Mouse (Mus musculus) v-Abl transformed pro-B cells (cell line): ENCODE results near the gene Rec114.

ENCODE experiments used
- in situ Hi-C, 2 experiments: fragments of 400-800 bp; cut with MboI; formaldehyde crosslinking; loops; one replicate each; pipeline ENCODE4 v1.15.1; 2025; ENCODE audit not compliant: unreplicated experiment in 2 of 2

Rec114 gene

DNA sequence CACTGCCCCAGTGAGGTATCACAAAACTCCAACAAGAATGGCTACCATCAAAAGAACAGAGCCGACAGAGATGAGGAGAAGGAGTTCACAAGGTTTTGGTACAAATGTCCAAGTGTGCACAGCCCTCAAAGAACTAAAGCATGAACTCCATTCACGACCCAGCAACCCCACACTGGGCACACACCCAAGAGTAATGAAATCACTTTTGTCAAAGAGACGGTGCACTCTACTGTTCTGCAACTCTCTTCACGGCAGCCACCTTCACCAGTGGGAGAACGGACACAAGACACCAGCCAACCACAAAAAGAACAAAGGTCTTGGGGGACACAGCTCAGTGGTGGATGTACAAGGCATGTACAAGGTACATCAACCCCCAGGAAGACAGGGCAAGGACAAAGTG lies 24.3 kb downstream of the Rec114 start:
- in situ Hi-C loops = no loop called here

DNA sequence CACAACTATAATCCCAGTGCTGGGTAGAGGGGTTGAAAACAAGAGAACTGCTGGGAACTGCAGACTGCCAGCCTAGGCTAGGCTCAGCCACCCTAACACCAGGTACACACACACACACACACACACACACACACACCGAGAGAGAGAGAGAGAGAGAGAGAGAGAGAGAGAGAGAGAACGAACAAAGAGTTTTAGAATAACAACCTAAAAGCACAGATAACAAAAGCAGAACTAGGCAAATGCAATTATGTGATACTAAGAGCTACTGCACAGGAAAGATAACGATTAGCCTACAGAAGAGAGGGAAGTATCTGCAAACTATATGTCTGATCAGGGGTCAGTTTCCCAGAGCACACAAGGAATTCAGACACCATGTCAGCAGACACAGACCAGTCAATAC lies 24.8 kb downstream of the Rec114 start:
- in situ Hi-C loops = no loop called here

DNA sequence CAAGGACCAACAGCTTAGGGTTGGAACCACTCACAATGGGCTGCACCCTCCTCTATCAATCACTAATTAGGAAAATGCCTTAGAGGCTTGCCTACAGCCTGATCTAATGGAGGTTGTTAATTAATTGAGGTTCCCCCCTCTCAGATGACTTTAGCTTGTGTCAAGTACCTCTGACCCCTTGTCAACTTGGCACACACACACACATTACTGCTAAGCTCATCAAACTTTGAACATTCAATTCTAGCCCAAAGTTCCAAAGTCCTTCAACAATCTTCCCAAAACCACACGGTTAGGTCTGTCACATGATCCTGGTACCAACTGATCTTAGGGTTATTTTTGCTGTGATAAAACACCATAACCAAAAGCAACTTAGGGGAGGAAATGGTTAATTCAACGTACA lies 26.9 kb downstream of the Rec114 start:
- in situ Hi-C loops = no loop called here

DNA sequence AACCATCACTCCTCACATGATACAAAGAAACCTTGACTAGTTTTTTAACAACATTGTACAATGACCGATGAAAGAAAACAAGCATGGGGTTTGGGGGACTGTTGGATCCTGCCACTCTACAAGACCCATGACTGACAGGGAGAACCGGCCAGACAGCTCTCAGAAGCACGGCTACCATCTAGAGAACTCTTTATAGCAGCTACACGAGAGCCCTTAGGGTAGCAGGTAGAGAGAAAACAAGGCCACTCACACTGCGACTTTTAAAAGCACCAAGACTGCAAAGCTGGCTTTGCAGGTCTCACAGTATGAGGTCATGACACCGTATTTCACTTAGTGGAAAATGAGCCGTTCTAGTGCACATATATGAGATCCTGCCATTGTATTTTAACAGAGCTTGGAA lies 33.1 kb downstream of the Rec114 start:
- in situ Hi-C loops = no loop called here

DNA sequence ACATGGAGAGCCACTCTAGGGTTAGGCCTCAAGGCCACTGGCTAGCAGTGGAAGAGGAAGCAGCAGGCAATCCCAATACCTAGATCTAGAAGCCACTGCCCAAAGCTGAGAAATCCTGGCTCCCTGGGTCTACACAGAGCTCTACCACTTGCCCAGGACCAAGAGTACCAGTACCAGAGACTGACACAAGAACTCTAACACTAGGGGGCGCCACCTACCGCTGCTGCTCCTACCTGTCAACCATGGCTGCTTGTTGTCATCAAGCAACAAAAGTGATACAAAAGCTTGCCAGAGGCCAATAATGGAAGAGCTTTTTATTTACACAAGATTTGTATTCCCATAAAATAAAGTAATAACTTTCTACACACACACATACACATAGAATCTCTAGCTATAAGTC lies 33.8 kb downstream of the Rec114 start:
- in situ Hi-C loops = no loop called here

DNA sequence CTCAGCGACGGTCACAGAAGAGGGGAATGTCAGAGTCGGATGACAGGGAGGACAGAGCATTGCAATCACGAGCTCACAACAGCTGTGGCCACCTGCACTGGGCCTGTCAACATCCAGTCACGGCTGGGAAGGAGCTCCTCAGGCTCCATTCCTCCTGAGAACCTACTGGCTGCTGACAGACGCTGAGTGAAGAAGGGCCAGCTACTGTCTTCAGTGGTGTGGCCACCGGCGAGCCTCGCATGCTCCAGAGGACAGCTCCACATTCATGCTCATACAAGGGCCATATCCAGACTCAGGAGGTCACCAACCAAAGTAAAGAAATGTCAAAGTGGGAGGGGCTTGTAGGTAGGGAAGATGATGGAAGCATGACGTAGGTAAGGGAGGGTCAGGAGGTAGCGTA lies 36.0 kb downstream of the Rec114 start:
- in situ Hi-C loops = no loop called here

DNA sequence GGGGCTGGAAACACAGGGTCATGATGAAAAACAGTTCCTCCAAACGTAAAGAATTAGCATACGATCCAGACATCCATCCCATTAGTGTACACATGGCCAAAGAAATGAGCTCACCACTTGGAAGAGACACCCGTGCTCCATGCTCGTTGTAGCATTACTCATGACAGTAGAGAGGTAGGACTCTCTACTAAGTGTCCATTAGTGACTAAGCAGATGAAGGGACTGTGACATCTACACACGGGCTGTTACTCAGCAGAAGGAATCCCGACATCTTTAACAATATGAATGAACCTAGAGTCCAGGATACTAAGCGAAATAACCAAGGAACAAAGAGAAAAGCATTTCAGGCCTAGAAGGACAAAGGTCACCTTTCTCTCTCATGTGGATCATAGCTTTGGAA lies 37.7 kb downstream of the Rec114 start:
- in situ Hi-C loops = no loop called here

DNA sequence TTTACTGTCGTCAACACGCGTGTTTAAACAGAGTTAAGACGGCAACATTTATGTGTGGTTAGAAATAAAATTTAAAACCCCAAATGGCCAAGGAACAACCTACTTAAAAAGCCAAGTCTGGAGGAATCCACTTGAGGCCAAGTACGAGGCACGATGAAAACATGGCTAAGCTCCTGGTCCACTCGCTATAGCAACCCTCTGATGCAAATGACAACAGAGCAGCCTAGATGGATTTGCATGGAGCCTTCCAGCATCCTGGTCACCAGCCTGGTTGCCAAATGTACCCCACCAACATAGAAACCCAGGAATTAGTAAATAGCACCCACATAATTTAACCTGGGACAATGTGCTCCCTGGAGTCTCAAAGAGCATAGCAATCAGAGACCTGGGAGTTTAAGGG lies 40.0 kb downstream of the Rec114 start:
- in situ Hi-C loops = no loop called here

DNA sequence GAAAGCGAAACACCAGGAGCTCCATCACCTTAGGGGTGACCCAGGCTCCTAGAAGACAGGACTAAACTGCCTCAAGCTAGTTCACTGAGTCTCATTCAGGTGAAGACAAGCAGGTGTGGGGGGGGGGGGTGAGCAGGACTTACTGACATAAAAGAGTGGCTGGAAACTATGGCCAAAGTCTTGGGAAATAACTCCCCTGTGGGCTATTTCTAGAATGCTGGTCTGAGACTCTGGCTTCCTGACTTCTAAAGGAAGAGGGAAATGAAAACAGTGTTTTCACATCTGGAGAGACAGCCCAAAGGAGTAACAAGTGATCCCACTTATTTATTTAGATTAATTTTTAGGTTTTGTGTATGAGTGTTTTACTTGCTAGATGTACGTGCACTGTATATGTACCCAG lies 42.0 kb downstream of the Rec114 start:
- in situ Hi-C loops = no loop called here

DNA sequence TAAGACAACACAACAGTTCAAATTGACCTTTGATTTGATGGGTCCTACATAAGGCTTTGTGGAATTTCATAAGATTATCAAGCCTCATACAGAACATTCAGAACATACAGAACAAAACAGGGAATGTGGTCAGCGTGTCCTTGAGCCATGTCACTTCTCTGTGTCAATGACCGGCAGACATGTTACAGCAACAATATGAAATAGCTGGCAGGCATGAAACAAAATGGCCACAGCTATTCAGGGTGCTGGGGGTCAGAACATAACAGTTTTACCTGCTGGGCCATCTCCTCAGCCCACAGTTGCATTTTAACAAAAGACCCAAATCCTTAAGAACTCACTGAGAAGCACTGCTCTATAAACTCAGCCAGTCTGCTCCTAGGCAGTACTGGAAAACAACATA lies 45.3 kb downstream of the Rec114 start:
- in situ Hi-C loops = loop anchor here in 1 of 2 experiments (25.0 kb wide), 1 partner anchor 1836 kb away; the partner anchor contains the start of genes Cspg4 and Odf3l1

DNA sequence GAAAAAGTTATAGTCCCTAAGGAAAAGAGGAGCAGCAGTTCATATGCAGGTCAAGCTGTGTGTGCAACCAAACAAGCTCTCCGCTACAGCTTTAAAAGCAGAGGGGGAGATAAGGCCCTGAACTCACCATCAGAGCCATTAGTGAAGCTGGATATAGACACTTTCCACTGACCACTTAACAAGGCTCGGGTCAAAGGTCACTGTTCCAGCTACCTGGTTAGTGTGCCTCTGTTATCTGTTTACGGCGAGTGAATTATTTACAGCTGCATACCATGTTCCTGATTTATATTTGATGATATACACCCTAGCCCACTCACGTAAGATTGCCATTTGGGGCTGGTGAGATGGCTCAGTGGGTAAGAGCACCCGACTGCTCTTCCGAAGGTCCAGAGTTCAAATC lies 52.3 kb downstream of the Rec114 start:
- in situ Hi-C loops = loop anchor here in 1 of 2 experiments (25.0 kb wide), 1 partner anchor 1829 kb away; the partner anchor contains the start of genes Cspg4 and Odf3l1

DNA sequence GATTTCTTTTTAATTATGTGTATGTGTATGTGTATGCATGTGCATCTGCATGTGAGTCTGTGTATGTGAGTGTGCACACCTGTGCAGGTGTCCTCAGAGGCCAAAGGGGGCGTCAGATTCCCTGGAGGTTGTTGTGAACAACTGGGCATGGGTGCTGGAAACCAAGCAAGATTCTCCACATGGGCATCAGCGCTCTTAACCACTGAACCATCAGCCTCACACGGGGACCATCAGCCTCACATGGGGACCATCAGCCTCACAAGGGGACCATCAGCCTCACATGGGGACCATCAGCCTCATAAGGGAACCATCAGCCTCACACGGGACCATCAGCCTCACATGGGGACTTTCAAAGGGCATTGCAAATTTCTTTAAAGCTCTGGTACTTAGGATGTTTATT lies 53.1 kb downstream of the Rec114 start:
- in situ Hi-C loops = loop anchor here in 1 of 2 experiments (25.0 kb wide), 1 partner anchor 1828 kb away; the partner anchor contains the start of genes Cspg4 and Odf3l1

DNA sequence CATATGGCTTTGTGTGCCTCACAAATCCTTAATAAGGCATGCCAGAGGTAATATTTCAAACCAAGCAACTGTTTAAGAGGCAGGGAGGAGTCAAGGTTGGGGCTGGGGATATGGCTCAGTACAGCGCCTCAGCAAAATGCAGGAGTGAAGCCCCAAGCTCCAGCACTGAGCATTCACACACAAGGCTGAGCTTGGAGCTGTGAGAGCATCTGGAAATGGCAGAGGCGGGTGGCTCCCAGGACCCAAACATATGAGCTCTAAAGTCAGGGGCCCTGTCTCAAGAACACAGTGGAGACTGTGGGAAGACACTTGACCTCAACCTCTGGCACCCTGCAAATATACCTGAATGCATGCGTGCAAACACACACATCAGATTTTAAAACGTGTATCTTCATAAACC lies 55.7 kb downstream of the Rec114 start:
- in situ Hi-C loops = loop anchor here in 1 of 2 experiments (25.0 kb wide), 1 partner anchor 1826 kb away; the partner anchor contains the start of genes Cspg4 and Odf3l1

DNA sequence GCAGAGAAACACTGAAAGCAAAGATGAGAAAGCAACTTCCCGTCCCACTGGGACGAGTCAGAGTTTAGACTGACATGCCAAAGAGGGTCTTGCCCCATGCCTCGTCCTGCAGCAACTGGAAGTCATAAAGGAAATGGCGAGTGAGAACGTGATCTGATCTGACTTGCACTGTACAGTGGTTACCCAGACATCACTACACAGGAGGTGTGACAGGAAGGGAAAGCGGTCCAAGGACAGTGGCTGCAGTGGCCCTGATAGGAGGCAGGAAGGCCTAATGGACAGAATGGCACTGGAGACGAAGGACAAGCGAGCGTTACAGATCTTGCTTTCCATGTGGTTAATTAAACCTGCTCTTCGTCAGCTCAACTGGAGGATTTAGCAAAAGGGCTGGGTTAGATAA lies 58.5 kb downstream of the Rec114 start:
- in situ Hi-C loops = loop anchor here in 1 of 2 experiments (25.0 kb wide), 1 partner anchor 1823 kb away; the partner anchor contains the start of genes Cspg4 and Odf3l1

DNA sequence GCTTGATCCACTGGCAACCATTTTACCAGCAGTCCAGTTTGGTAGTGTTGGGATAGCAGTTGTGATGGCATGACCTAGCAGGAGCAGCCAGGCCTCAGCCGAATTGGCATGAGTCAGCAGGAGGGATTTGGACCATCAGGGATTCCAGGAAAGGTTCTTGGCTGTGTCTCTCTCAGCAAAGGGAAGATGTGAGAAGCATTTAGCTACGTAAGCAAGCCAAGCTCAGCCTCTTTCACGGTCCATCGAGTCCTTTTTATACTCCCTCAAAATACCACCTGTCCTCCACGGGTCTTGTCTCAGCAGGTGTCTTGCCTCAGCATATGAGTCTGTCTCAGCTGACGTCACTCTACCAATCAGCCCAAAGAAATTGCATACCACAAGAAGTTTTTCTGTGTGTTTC lies 60.4 kb downstream of the Rec114 start:
- in situ Hi-C loops = loop anchor here in 1 of 2 experiments (25.0 kb wide), 1 partner anchor 1821 kb away; the partner anchor contains the start of genes Cspg4 and Odf3l1

DNA sequence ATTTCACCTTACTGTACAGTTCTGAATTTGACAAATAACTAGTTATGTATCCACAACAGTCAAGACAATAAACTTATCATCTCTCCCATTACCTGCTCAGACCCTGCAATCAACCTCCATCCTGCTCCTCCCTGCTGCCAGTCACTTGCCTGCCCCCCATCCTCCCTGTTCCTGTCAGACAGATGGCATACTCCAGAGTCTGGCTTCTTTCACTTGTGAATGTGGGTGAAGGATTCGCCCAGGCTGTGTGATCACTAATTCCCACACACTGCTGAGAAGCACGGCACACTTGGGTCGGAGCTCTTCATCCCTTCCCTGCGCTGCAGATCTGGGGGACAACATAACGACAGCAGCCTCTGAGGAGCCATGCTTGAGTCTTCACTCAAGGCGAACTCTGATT lies 61.7 kb downstream of the Rec114 start:
- in situ Hi-C loops = loop anchor here in 1 of 2 experiments (25.0 kb wide), 1 partner anchor 1820 kb away; the partner anchor contains the start of genes Cspg4 and Odf3l1

DNA sequence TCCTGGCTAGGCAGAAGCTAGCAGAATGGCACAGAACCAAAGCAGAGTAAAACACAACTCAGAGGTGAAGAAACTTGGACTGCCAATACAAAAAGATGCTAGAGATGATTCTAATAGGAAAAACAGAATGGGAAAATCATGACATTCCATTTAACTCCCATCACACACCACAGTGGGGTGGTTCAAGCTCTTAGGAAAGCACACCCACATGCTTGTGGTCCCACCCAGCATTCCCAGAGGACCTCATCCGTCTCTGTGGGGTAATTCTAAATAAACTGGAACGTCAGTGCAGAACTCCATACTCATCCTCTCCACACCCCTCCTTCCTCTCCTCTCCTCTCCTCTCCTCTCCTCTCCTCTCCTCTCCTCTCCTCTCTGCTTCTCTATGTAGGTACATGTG lies 62.4 kb downstream of the Rec114 start:
- in situ Hi-C loops = loop anchor here in 1 of 2 experiments (25.0 kb wide), 1 partner anchor 1819 kb away; the partner anchor contains the start of genes Cspg4 and Odf3l1

DNA sequence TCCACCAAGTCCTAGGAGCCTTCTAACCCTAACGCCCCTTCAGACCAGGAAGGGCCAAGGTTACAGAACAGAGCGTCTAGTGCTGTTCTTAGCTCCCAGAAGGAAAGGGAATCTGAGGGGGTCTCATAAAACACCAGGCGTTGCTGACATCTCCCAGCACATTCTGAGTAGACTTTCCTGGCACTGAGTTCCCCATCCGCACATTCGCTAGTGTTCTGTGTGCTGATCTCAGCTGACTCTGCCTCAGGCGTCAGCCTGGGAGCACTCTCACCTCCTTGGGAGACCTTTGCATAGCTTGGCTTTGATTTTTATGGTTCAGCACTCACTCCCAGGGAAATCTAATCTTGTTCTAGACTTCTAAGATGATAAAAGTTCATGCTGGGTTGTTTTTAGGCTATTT lies 68.4 kb downstream of the Rec114 start:
- in situ Hi-C loops = loop anchor here in 1 of 2 experiments (25.0 kb wide), 1 partner anchor 1813 kb away; the partner anchor contains the start of genes Cspg4 and Odf3l1

DNA sequence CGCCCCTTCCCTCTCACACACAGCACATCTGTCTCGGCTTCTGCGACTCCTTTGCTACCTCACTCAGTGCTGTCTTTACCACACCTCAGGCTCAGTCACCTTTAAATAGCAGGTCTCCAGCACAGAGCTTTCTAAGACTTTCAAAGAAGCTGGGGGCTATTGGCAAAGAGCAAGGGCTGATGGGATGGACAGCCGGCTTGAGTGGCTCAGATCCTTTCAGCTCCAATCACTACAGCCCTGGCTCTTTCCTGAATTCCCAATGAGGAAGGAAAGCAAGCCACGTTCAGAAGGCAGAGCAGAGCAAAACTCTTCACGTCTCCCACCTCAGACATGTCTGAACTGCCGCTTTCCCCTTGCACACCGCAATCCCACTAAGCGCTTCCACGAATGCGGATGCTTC lies 69.0 kb downstream of the Rec114 start:
- in situ Hi-C loops = loop anchor here in 1 of 2 experiments (25.0 kb wide), 1 partner anchor 1812 kb away; the partner anchor contains the start of genes Cspg4 and Odf3l1

DNA sequence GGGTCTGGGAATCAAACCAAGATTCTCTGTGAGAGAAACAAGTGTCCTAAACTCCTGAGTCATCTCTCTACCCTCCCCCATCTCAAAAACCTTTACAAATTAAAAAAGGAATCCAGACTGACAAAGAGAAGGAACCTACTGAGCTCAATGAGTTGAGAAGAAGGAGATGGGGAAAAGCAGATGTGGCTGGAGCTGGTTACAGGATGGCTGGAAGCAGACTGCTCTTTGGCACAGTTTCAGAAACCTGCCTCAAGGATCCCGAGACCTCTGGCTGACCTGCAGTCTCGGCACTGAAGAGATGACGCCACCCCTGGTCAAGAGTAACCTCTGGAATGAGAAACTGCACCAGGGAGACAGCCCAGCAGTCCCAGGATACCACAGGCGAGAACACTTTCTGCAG lies 71.3 kb downstream of the Rec114 start:
- in situ Hi-C loops = no loop called here

DNA sequence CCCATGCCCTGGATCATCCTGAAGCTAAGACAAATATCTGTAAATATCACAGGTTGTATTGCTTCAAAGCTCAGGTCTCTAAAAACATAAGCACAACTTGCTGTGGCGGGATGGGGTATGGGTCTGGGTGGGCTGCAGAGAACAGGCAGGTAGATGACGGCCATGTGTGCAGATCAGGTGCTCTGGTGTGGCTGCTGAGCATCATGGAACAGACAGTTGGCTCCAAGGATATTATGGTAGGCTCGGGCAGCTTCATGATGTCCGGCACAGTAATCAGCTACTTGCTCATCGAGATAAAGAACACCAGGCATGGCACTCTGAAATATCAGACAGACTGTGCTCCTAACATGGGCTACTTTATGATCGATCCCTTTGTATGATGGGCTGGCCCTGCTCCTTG lies 73.9 kb downstream of the Rec114 start:
- in situ Hi-C loops = no loop called here

DNA sequence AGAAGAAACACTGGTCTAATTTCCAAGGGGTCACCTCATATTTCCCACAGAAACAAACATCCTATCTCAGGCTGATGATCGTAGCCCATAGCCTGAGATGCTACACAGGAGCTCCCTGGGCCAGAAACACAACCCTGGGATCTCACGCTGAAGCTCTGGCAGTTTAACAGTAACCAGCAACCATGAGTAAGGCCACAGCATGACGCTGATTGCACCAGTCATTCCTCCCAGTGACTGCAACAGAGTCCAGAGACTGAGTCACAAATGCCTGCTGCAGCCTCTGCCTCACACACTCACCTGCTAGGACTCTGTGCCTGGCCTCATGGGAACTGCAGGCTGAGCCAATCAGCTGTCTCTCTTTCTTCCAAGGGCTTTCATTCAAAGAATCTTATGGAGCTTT lies 74.7 kb downstream of the Rec114 start:
- in situ Hi-C loops = no loop called here

DNA sequence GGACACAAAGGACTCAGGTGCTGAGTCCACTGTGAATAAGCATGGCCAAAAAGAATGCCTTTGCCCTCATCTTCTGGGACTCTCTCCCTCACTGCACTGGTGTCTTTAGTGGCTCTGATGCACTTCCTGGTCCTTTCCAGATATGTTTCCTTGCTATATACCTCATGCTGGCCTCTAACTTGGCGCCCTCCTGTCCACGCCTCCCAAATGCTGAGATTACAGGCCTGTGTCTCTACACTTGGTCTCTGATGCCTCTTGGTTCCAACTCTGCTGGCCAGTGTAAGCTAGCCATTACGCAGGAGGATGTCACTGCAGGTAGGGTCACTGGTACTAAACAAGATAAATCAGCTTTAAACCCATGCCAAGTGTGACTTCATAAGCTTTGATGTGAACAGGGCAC lies 75.6 kb downstream of the Rec114 start:
- in situ Hi-C loops = no loop called here
